8 mouse cellular contexts compared by ENCODE assay signal in the genomic region with DNA sequence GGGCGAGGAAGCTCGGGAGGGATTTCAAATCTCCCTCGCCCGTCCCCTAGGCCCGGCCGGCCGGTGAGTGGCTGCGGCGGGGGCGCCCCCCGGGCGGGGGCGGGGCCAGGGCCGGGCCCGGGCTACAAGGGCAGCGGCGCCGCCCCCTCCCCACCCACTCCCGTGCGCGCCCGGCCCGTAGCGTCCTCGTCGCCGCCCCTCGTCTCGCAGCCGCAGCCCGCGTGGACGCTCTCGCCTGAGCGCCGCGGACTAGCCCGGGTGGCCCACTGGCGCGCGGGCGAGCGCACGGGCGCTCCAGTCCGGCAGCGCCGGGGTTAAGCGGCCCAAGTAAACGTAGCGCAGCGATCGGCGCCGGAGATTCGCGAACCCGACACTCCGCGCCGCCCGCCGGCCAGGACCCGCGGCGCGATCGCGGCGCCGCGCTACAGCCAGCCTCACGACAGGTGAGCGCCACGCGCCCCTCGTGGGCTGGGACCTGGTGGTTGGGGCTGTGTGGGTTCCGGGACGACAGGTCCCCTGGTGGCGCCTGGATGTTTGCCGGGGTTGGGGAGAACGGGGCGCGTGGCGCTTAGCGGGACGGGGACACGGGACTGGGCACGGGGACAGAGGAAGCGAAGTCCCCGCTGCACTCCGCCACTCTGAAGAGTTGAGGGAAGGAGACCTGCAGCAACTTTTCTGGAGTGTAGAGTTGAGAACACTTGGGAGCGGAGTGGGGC. TPM values are rescaled to one million over a fixed set of nuclear protein-coding genes. Genes with fewer than 3 reads are reported as not detected.
DNase-seq lines count a peak whose midpoint lies in the region; ATAC-seq and TF ChIP-seq lines count a peak whose summit lies in the region.

Dnmt3b (plus strand) TSS at position 153 of the 716 bp plus-strand sequence.

- no peaks in the 10 kb centered on the region for H3K36me3 ChIP-seq in intestine, embryonic 14.5 days (ENCODE audit: control insufficient read depth, insufficient read depth, low read length)
- H3K36me3 ChIP-seq in limb, embryonic 13.5 days = no peaks in the 10 kb centered on the region
- no peaks in the 10 kb centered on the region for H3K36me3 ChIP-seq in midbrain, embryonic 12.5 days

- WGBS in intestine, embryonic 14.5 days = under 1% methylated on average over 83 of the region's 93 CpGs
- under 1% methylated on average over 84 of the region's 93 CpGs for WGBS in limb, embryonic 13.5 days
- WGBS in midbrain, embryonic 12.5 days = under 1% methylated on average over 75 of the region's 93 CpGs

- peak in 1 of 2 experiments; percentile 33 for DNase-seq in layer of hippocampus, adult 2 months (ENCODE audit: low spot score in 2 of 2)
- DNase-seq in layer of hippocampus, adult 9-10 months (ENCODE audit: low spot score) = no peak
- DNase-seq in gastrocnemius, postnatal 4 days (ENCODE audit: low spot score in 2 of 2) = peak; percentile 58 to 71
- peak; percentile 85 for DNase-seq in intestine, embryonic 14.5 days (ENCODE audit: low spot score)
- DNase-seq in spleen, adult 12 weeks (ENCODE audit: low spot score) = peak; percentile 15

- H3K4me1 ChIP-seq in cortical plate, adult 2 months (ENCODE audit: control insufficient read depth, insufficient read depth, low read length) = no peaks in the 10 kb centered on the region
- H3K4me1 ChIP-seq in intestine, embryonic 14.5 days (replicated peaks; ENCODE audit: control insufficient read depth, insufficient read depth, low read length) = 0 out of 2 replicates have a peak, but pooled peaks cover 5% of the 10 kb centered on the region
- peaks cover 11% of the 10 kb centered on the region for H3K4me1 ChIP-seq in limb, embryonic 13.5 days
- H3K4me1 ChIP-seq in midbrain, embryonic 12.5 days = peaks cover 22% of the 10 kb centered on the region

- peak; percentile 82 for ATAC-seq in intestine, embryonic 14.5 days (replicated peaks; ENCODE audit: low FRiP score, low TSS enrichment, low read depth)
- ATAC-seq in limb, embryonic 13.5 days (ENCODE audit: low FRiP score, low read depth) = peak; percentile 90
- ATAC-seq in midbrain, embryonic 12.5 days (ENCODE audit: low FRiP score, low read depth) = peak; percentile 88

- TF ChIP-seq CTCF in layer of hippocampus, adult 2 months (conservative IDR thresholded peaks at IDR 0.05) = peak; percentile 45
- TF ChIP-seq CTCF in cortical plate, adult 2 months (IDR thresholded peaks at IDR 0.05; ENCODE audit: extremely low read depth, insufficient read depth, low read length) = no peak

- no peaks in the 10 kb centered on the region for H3K27me3 ChIP-seq in intestine, embryonic 14.5 days (replicated peaks; ENCODE audit: control insufficient read depth, insufficient read depth, low read length)
- H3K27me3 ChIP-seq in limb, embryonic 13.5 days = peaks cover 4% of the 10 kb centered on the region; the same call in 1 of the 2 replicates
- peaks cover 16% of the 10 kb centered on the region for H3K27me3 ChIP-seq in midbrain, embryonic 12.5 days

- H3K4me2 ChIP-seq in intestine, embryonic 14.5 days (ENCODE audit: low read length) = peak within 1 kb of the TSS; percentile 95
- H3K4me2 ChIP-seq in limb, embryonic 13.5 days (replicated peaks) = peak within 1 kb of the TSS; percentile 98
- peak within 1 kb of the TSS; percentile 92 for H3K4me2 ChIP-seq in midbrain, embryonic 12.5 days (replicated peaks)

- peak within 1 kb of the TSS; percentile 19; the same call in 1 of the 2 replicates for H3K27ac ChIP-seq in layer of hippocampus, adult 2 months
- H3K27ac ChIP-seq in cortical plate, adult 2 months (ENCODE audit: insufficient read depth, low read length) = no peak within 1 kb of the TSS
- no peak within 1 kb of the TSS for H3K27ac ChIP-seq in intestine, embryonic 14.5 days (ENCODE audit: low read depth)
- H3K27ac ChIP-seq in limb, embryonic 13.5 days = peak within 1 kb of the TSS; percentile 39; the same call in 1 of the 2 replicates
- H3K27ac ChIP-seq in midbrain, embryonic 12.5 days (replicated peaks) = peak within 1 kb of the TSS; percentile 67

- TF ChIP-seq POLR2A in cortical plate, adult 2 months (IDR thresholded peaks at IDR 0.05; ENCODE audit: extremely low read depth, insufficient read depth, low read length) = no peak

- no peaks in the 10 kb centered on the region for H3K9me3 ChIP-seq in intestine, embryonic 14.5 days (ENCODE audit: control insufficient read depth, low read length)
- no peaks in the 10 kb centered on the region for H3K9me3 ChIP-seq in limb, embryonic 13.5 days
- H3K9me3 ChIP-seq in midbrain, embryonic 12.5 days = no peaks in the 10 kb centered on the region

- peak within 1 kb of the TSS; percentile 60 for H3K4me3 ChIP-seq in layer of hippocampus, adult 2 months
- peak within 1 kb of the TSS; percentile 88 for H3K4me3 ChIP-seq in cortical plate, adult 2 months (ENCODE audit: insufficient read depth, low read length)
- H3K4me3 ChIP-seq in intestine, embryonic 14.5 days (ENCODE audit: low read depth, low read length) = peak within 1 kb of the TSS; percentile 87
- H3K4me3 ChIP-seq in limb, embryonic 13.5 days = peak within 1 kb of the TSS; percentile 80
- H3K4me3 ChIP-seq in midbrain, embryonic 12.5 days = peak within 1 kb of the TSS; percentile 89

- H3K9ac ChIP-seq in intestine, embryonic 14.5 days (ENCODE audit: low read length) = peak within 1 kb of the TSS; percentile 66
- peak within 1 kb of the TSS; percentile 76 for H3K9ac ChIP-seq in limb, embryonic 13.5 days
- peak within 1 kb of the TSS; percentile 89 for H3K9ac ChIP-seq in midbrain, embryonic 12.5 days (replicated peaks)

RNA-seq across cellular contexts. Expression of gene Dnmt3b, which starts in this region (rescaled TPM):
- 1 to 10 TPM; 1.4 to 2.1 TPM for total RNA-seq in layer of hippocampus, adult 2 months (2021)
- polyA plus RNA-seq in cortical plate, adult 2 months (2012; rRNA removed) = 0.96 and 1.0 TPM in 2 replicates
- 1 to 10 TPM; 3.5 to 3.8 TPM for total RNA-seq in gastrocnemius, postnatal 4 days (2021)
- 10.9 and 12.6 TPM in 2 replicates for polyA plus RNA-seq in intestine, embryonic 14.5 days (2014; fragmentation: Nextera tagmentation; extraction: Ambion mirVana)
- polyA plus RNA-seq in limb, embryonic 13.5 days (2015; fragmentation: Nextera tagmentation; extraction: Ambion mirVana) = 10.8 and 11.1 TPM in 2 replicates
- 10.3 and 12.5 TPM in 2 replicates for polyA plus RNA-seq in midbrain, embryonic 12.5 days (2016; fragmentation: Nextera tagmentation; extraction: Ambion mirVana)

Comparison
In these comparisons a context has a peak if more than half of its experiments do, and no peak if none do; other contexts are left out.
1. H3K27ac ChIP-seq: peak in layer of hippocampus, adult 2 months (single experiment), limb, embryonic 13.5 days (single experiment) and midbrain, embryonic 12.5 days (single experiment); none in cortical plate, adult 2 months (single experiment) and intestine, embryonic 14.5 days (single experiment).
2. Peak in every context shown above with its lines, with median percentiles within 50 percentile points of each other: H3K4me3 ChIP-seq, ATAC-seq, H3K4me2 ChIP-seq and H3K9ac ChIP-seq.